Mouse (Mus musculus): ENCODE results near the gene Gm9944. TPM values are rescaled to one million over a fixed set of nuclear protein-coding genes. Genes with fewer than 3 reads are reported as not detected.

Gene Gm9944
- polyA plus RNA-seq, 1 experiment from 2014 or later: not detected

DNA sequence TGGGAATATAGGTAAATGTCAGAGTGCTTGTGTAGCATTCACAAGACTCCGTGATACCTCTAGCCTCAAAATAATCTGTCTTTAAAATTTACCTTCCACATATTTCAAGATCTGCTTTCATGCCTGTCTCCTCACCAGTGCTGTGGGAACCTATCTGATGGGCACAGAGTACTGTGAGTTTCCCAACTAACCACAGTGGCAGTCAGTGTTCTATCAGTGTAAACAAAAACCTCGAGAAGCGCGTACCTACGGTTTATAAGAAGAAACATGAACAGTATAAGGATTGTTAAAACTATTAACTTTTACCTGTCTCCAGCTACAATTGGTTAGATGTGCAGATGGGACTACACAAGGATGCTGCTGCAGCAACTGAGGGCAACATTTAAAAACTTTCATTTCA lies 19.9 kb downstream of the Gm9944 start:
- WGBS: 86% methylated on average over 5 of the region's 5 CpGs

DNA sequence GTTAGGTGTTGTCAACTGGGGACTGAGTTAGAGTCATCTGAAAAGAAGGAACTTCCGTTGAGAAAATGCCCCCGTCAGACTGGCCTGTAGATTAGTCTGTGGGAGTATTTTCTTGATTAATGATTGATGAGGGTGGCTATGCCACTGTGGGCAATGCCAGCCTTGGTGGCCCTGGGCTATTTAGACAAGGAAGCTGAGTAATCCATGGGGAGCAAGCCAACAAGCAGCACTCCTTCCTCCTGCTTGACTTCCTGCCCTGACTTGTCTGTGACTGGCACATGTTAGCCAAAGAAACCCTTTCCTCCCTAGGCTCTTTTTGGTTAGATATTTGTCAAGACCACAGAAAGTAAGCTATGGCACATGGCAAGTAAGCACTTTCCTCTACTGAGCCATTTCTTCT lies 22.4 kb downstream of the Gm9944 start:
- ATAC-seq (ENCODE audit: low FRiP score): no peak

More for the DNA sequence above, 19.9 kb downstream of the Gm9944 start:
- H3K4me3 ChIP-seq (ENCODE audit: low read depth, low read length): no peak overlapping the region
- DNase-seq (ENCODE audit: low spot score): no peak
- no peaks in the 10 kb centered on the region for H3K36me3 ChIP-seq (ENCODE audit: control insufficient read depth, insufficient read depth, low read length)
- no peaks in the 10 kb centered on the region for H3K27me3 ChIP-seq (ENCODE audit: control insufficient read depth, insufficient read depth, low read length)
- no peak overlapping the region for H3K9ac ChIP-seq (ENCODE audit: low read depth, low read length)
- H3K4me2 ChIP-seq (replicated peaks; ENCODE audit: low read depth, low read length): no peak overlapping the region
- H3K27ac ChIP-seq (ENCODE audit: low read depth, low read length): no peak overlapping the region
- H3K9me3 ChIP-seq (ENCODE audit: control insufficient read depth, low read length): no peaks in the 10 kb centered on the region
- no peaks in the 10 kb centered on the region for H3K4me1 ChIP-seq (replicated peaks; ENCODE audit: control insufficient read depth, insufficient read depth, low read length)
- no peak for ATAC-seq (ENCODE audit: low FRiP score)

DNA sequence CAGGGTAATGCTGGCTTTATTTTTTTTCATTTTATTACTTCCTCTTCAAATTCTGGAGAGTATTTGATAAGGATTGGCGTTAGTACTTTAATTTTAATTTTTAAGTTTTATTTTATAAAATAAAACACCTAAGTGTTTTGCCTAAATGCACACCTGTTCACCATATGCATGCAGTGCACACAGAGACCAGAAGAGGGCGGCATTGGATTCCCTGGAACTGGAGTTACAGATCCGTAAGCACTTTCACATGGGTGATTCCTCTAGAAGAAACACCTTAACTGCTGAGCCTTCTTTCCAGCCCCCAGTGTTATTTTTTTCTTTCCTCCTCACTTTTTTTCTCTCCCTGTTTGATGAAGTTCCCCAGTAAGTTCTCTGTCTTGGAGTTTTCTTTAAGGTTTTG lies 24.2 kb downstream of the Gm9944 start:
- no peaks in the 10 kb centered on the region for H3K4me1 ChIP-seq (replicated peaks; ENCODE audit: control insufficient read depth, insufficient read depth, low read length)
- H3K9ac ChIP-seq (ENCODE audit: low read depth, low read length): no peak overlapping the region
- no peak overlapping the region for H3K4me2 ChIP-seq (replicated peaks; ENCODE audit: low read depth, low read length)
- H3K4me3 ChIP-seq (ENCODE audit: low read depth, low read length): no peak overlapping the region
- peak; percentile 1 for DNase-seq (ENCODE audit: low spot score)
- no peak for ATAC-seq (ENCODE audit: low FRiP score)
- H3K27me3 ChIP-seq (ENCODE audit: control insufficient read depth, insufficient read depth, low read length): no peaks in the 10 kb centered on the region
- H3K9me3 ChIP-seq (ENCODE audit: control insufficient read depth, low read length): no peaks in the 10 kb centered on the region
- 27% methylated on average over 3 of the region's 3 CpGs for WGBS
- H3K27ac ChIP-seq (ENCODE audit: low read depth, low read length): no peak overlapping the region
- no peaks in the 10 kb centered on the region for H3K36me3 ChIP-seq (ENCODE audit: control insufficient read depth, insufficient read depth, low read length)

More for the DNA sequence above, 22.4 kb downstream of the Gm9944 start:
- DNase-seq (ENCODE audit: low spot score): no peak
- Histone ChIP-seq H3K4me1 (replicated peaks; ENCODE audit: control insufficient read depth, insufficient read depth, low read length) (no peaks in the 10 kb centered on the region), H3K4me3 (ENCODE audit: low read depth, low read length) (no peak overlapping the region), H3K27ac (ENCODE audit: low read depth, low read length) (no peak overlapping the region), H3K36me3 (ENCODE audit: control insufficient read depth, insufficient read depth, low read length) (no peaks in the 10 kb centered on the region), H3K27me3 (ENCODE audit: control insufficient read depth, insufficient read depth, low read length) (no peaks in the 10 kb centered on the region), H3K4me2 (replicated peaks; ENCODE audit: low read depth, low read length) (no peak overlapping the region), H3K9ac (ENCODE audit: low read depth, low read length) (no peak overlapping the region), H3K9me3 (ENCODE audit: control insufficient read depth, low read length) (no peaks in the 10 kb centered on the region)
- 78% methylated on average over 2 of the region's 2 CpGs for WGBS

DNA sequence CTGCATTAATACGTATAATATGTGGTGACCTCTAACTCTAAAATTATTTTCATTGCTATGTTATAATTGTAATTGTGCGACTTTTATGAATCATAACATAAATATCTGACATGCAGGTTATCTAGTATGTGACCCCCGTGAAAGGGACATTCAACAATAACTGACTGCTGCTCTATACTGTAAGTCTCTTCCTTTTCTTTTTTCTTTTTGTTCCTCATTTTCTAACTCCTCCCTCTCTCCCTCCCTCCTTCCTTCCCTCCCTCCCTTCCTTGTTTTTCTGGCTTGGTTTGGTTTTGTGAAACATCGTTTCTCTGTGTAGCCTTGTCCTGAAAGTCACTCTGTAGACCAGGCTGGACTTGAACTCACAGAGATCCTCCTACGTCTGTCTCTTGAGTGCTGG lies 28.5 kb downstream of the Gm9944 start:
- 80% methylated on average over 5 of the region's 5 CpGs for WGBS
- Histone ChIP-seq H3K4me1 (replicated peaks; ENCODE audit: control insufficient read depth, insufficient read depth, low read length) (no peaks in the 10 kb centered on the region), H3K27me3 (ENCODE audit: control insufficient read depth, insufficient read depth, low read length) (no peaks in the 10 kb centered on the region), H3K36me3 (ENCODE audit: control insufficient read depth, insufficient read depth, low read length) (no peaks in the 10 kb centered on the region), H3K27ac (ENCODE audit: low read depth, low read length) (no peak overlapping the region), H3K9me3 (ENCODE audit: control insufficient read depth, low read length) (no peaks in the 10 kb centered on the region), H3K9ac (ENCODE audit: low read depth, low read length) (no peak overlapping the region), H3K4me3 (ENCODE audit: low read depth, low read length) (no peak overlapping the region), H3K4me2 (replicated peaks; ENCODE audit: low read depth, low read length) (no peak overlapping the region)
- ATAC-seq (ENCODE audit: low FRiP score): no peak
- no peak for DNase-seq (ENCODE audit: low spot score)

DNA sequence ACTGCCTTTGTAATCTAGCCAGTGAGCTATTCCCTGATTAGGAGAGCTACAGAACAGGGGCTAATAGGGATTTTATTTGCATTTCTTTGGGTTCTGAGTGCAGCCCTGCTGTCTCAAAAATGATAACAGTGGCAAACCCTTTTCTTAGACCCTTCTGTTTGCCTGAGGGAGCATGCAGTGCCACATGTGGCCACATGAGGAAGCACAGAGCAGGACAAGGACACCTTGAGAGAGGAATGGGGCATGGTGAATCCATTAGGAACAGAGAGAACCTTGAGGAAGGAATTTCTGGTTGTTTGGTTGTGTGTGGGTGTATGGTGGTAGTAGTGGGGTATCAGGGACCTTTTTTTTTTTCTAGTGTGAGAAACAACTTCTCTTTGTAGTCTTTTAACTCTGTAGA lies 32.5 kb downstream of the Gm9944 start:
- H3K36me3 ChIP-seq (ENCODE audit: control insufficient read depth, insufficient read depth, low read length): no peaks in the 10 kb centered on the region
- no peak overlapping the region for H3K4me3 ChIP-seq (ENCODE audit: low read depth, low read length)
- no peak for DNase-seq (ENCODE audit: low spot score)
- H3K4me2 ChIP-seq (replicated peaks; ENCODE audit: low read depth, low read length): no peak overlapping the region
- no peak overlapping the region for H3K9ac ChIP-seq (ENCODE audit: low read depth, low read length)
- ATAC-seq (ENCODE audit: low FRiP score): no peak
- H3K9me3 ChIP-seq (ENCODE audit: control insufficient read depth, low read length): no peaks in the 10 kb centered on the region
- no peaks in the 10 kb centered on the region for H3K27me3 ChIP-seq (ENCODE audit: control insufficient read depth, insufficient read depth, low read length)
- no peaks in the 10 kb centered on the region for H3K4me1 ChIP-seq (replicated peaks; ENCODE audit: control insufficient read depth, insufficient read depth, low read length)
- no peak overlapping the region for H3K27ac ChIP-seq (ENCODE audit: low read depth, low read length)

DNA sequence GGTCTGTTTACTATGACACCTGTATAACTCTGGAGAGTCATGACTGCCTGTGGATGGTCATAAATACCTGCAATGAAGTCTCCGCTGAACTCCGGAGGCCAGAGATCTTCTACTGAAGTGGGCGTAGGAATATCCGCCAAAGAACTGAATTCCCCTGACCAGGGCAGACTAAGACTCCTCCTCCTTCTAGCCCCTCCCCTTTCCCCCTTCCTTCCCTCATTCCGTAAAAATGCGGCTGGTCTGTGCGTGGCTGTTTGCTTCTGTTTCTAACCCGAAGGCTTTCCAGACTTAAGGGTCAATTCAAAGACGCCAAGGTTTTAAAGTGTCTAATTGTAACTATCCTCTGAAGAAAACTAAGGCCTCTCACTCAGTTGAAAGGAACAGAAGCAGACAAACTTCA lies 44.8 kb downstream of the Gm9944 start, which contains the start of gene Pramef12:
Gene Pramef12, minus strand, starts transcription at position 175 of the 400 bp plus-strand sequence.
- Histone ChIP-seq H3K4me1 (replicated peaks; ENCODE audit: control insufficient read depth, insufficient read depth, low read length) (no peaks in the 10 kb centered on the region), H3K27ac (ENCODE audit: low read depth, low read length) (no peak within 1 kb of the TSS), H3K27me3 (ENCODE audit: control insufficient read depth, insufficient read depth, low read length) (no peaks in the 10 kb centered on the region), H3K9me3 (ENCODE audit: control insufficient read depth, low read length) (no peaks in the 10 kb centered on the region), H3K9ac (ENCODE audit: low read depth, low read length) (no peak within 1 kb of the TSS), H3K4me3 (ENCODE audit: low read depth, low read length) (no peak within 1 kb of the TSS), H3K36me3 (ENCODE audit: control insufficient read depth, insufficient read depth, low read length) (no peaks in the 10 kb centered on the region), H3K4me2 (replicated peaks; ENCODE audit: low read depth, low read length) (no peak within 1 kb of the TSS)
- ATAC-seq (ENCODE audit: low FRiP score) (no peak), DNase-seq (ENCODE audit: low spot score) (no peak)
- WGBS: 84% methylated on average over 9 of the region's 9 CpGs

DNA sequence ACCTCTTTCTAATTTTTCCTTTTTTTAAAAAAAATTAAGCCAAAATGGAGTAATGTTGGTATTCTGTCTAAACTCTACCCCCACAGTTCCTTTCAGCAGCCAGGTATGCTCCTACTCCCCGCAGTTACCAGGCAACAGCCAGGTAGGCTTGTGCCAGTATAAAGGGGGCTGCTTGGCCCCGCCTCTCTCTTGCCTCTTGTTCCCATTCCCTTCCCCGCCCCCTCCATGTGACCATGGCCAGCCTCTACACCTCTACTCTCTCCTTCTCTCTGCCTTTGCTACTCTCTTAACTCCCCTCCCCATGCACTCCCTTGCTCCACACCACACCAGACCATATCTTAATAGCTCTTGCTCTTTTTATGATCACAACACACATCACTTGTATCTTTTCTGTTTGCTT lies 46.9 kb downstream of the Gm9944 start:
- no peak for ATAC-seq (ENCODE audit: low FRiP score)
- Histone ChIP-seq H3K9ac (ENCODE audit: low read depth, low read length) (no peak overlapping the region), H3K4me1 (replicated peaks; ENCODE audit: control insufficient read depth, insufficient read depth, low read length) (no peaks in the 10 kb centered on the region), H3K9me3 (ENCODE audit: control insufficient read depth, low read length) (no peaks in the 10 kb centered on the region), H3K27ac (ENCODE audit: low read depth, low read length) (no peak overlapping the region), H3K27me3 (ENCODE audit: control insufficient read depth, insufficient read depth, low read length) (no peaks in the 10 kb centered on the region), H3K36me3 (ENCODE audit: control insufficient read depth, insufficient read depth, low read length) (no peaks in the 10 kb centered on the region), H3K4me2 (replicated peaks; ENCODE audit: low read depth, low read length) (no peak overlapping the region), H3K4me3 (ENCODE audit: low read depth, low read length) (no peak overlapping the region)
- DNase-seq (ENCODE audit: low spot score): no peak
- WGBS: 57% methylated on average over 3 of the region's 3 CpGs

DNA sequence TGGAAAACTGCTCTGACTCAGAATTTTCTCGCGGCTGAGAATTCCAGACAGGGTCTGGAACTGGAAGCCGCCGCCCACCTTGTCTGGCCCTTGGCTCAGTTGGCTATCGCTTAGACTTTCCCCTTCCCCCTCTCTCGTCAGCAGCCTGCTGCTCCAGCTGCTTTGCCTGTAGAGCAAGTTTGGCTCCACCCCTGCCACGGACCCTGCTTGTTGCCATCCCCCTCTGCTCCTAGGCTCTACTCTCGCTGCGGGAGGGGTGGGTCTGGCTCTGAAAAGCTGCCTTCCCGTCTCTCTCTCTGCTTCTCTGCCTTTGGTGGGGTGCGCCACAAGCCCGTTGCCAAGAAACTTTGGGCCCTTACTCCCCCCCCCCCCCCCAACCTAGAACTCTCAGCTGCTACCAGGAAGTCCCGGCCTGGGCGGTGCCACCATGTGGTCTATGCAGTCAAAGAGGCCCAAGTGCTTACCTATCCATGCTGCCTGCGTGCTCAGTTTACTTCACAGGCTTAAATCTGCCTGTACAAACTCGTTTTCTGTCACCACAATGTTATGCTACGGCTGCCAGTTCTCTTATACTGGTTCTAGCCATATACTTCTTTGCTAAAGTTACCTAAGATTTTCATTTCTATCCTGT lies 48.5 kb downstream of the Gm9944 start:
- H3K4me2 ChIP-seq (replicated peaks; ENCODE audit: low read depth, low read length): peak overlapping the region; percentile 26
- 0 out of 2 replicates have a peak overlapping the region, but pooled peaks have one; percentile 16 for H3K4me3 ChIP-seq (ENCODE audit: low read depth, low read length)
- DNase-seq (ENCODE audit: low spot score) (peak; percentile 31), ATAC-seq (ENCODE audit: low FRiP score) (peak; percentile 54; the same call in 1 of the 2 replicates)
- WGBS: 8% methylated on average over 15 of the region's 17 CpGs
- no peak overlapping the region for H3K27ac ChIP-seq (ENCODE audit: low read depth, low read length)
- no peaks in the 10 kb centered on the region for H3K27me3 ChIP-seq (ENCODE audit: control insufficient read depth, insufficient read depth, low read length)
- H3K9ac ChIP-seq (ENCODE audit: low read depth, low read length): no peak overlapping the region
- H3K36me3 ChIP-seq (ENCODE audit: control insufficient read depth, insufficient read depth, low read length): no peaks in the 10 kb centered on the region
- H3K9me3 ChIP-seq (ENCODE audit: control insufficient read depth, low read length): no peaks in the 10 kb centered on the region
- H3K4me1 ChIP-seq (replicated peaks; ENCODE audit: control insufficient read depth, insufficient read depth, low read length): no peaks in the 10 kb centered on the region
